Mouse (Mus musculus) lung, embryonic 14.5 days (tissue): ENCODE measurements at regions not wholly inside any gene's neighbourhood (a gene's known extent, or its start where the extent isn't known, plus 50 kb on each side); places are given as distances from the start of the nearest gene placed in this dataset.

Experiments
- ATAC-seq: fragments of 200-750 bp; cut with Nextera tagmentation; 2 replicates; pipeline ENCODE4 v1.8.0; 2017; ENCODE audit warnings: mild to moderate bottlenecking, moderate TSS enrichment, moderate library complexity; ENCODE audit not compliant: insufficient read depth
- DNase-seq: peaks from one replicate; pipeline ENCODE4 v3.0.0-alpha.2; 2015
- H3K27ac ChIP-seq: fragments of 300-500 bp; sonication (generic); 2 replicates; pipeline ENCODE4 v1.5.1; 2014; ENCODE audit warnings: low read depth, mild to moderate bottlenecking, moderate library complexity
- H3K27me3 ChIP-seq: fragments of 300-500 bp; sonication (generic); 2 replicates; pipeline ENCODE4 v1.6.1; 2014; ENCODE audit warnings: low read length, control low read depth; ENCODE audit not compliant: insufficient read depth
- H3K36me3 ChIP-seq: fragments of 300-500 bp; sonication (generic); 2 replicates; pipeline ENCODE4 v1.6.1; 2014; ENCODE audit warnings: control low read depth; ENCODE audit not compliant: insufficient read depth
- H3K4me1 ChIP-seq: fragments of 300-500 bp; sonication (generic); 2 replicates; pipeline ENCODE4 v1.6.1; 2014; ENCODE audit warnings: antibody characterized with exemption, control low read depth; ENCODE audit not compliant: insufficient read depth
- H3K4me2 ChIP-seq: fragments of 300-500 bp; sonication (generic); 2 replicates; pipeline ENCODE4 v1.6.1; 2014; ENCODE audit warnings: mild to moderate bottlenecking
- H3K4me3 ChIP-seq: fragments of 300-500 bp; sonication (generic); 2 replicates; pipeline ENCODE4 v1.5.1; 2014; ENCODE audit warnings: low read depth, low read length
- H3K9ac ChIP-seq: fragments of 300-500 bp; sonication (generic); 2 replicates; pipeline ENCODE4 v1.6.1; 2014
- H3K9me3 ChIP-seq: fragments of 300-500 bp; sonication (generic); 2 replicates; pipeline ENCODE4 v1.6.1; 2016; ENCODE audit warnings: low read depth, low read length, control low read depth
- CTCF ChIP-seq: IDR thresholded peaks from 2 replicates; pipeline ENCODE4 v1.5.1; 2016; ENCODE audit warnings: antibody characterized with exemption, low read depth
- WGBS: fragments of 180-500 bp; shearing (Covaris S2); extraction: QIAGEN DNeasy Blood & Tissue Kit; methylation state at CpG from one replicate; pipeline ENCODE4 v1.1.7; 2014; 5-methylcytosine and 5-hydroxymethylcytosine counted together

GRCm38 (mm10) chr8:41956878-41957277 lies 540.0 kb upstream of the Frg1 start:
- Histone ChIP-seq H3K4me2 (no peak overlapping the region), H3K36me3 (no peaks in the 10 kb centered on the region), H3K4me3 (no peak overlapping the region), H3K9ac (no peak overlapping the region), H3K27me3 (no peaks in the 10 kb centered on the region), H3K27ac (no peak overlapping the region), H3K4me1 (no peaks in the 10 kb centered on the region), H3K9me3 (no peaks in the 10 kb centered on the region)
- DNase-seq (no peak), ATAC-seq (no peak)
- 81% methylated on average over 1 of the region's 1 CpGs for WGBS
- no peak for TF ChIP-seq CTCF

- Histone ChIP-seq H3K4me3 (no peak overlapping the region), H3K9ac (no peak overlapping the region), H3K4me2 (no peak overlapping the region), H3K27me3 (no peaks in the 10 kb centered on the region), H3K9me3 (no peaks in the 10 kb centered on the region), H3K4me1 (no peaks in the 10 kb centered on the region), H3K27ac (no peak overlapping the region), H3K36me3 (no peaks in the 10 kb centered on the region)
- 63% methylated on average over 1 of the region's 1 CpGs for WGBS
- ATAC-seq (no peak), DNase-seq (no peak)
- TF ChIP-seq CTCF, result no peak
Observed at GRCm38 (mm10) chr8:41950736-41951135, 533.9 kb upstream of the Frg1 start.

DNA sequence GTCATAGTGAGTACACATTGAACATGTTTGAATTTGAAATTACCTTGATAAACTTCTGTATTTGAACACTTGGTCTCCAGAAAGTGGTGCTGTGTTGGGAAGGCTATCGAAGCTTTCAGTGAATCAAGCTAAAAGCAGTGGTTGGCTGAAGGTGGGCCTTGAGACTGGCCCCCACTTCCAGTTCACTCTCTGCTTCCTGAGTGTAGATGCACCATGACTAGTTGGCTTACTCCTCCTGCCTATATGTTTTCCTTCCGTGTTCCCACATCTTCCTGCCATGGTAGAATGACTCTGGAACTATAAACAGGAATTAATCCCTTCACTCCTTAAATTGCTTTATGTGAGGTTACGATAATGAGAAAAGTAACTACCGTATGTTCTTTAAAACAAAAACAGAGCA lies 522.4 kb upstream of the Frg1 start:
- Histone ChIP-seq H3K27ac (no peak overlapping the region), H3K4me2 (no peak overlapping the region), H3K36me3 (no peaks in the 10 kb centered on the region), H3K9me3 (no peaks in the 10 kb centered on the region), H3K9ac (no peak overlapping the region), H3K4me1 (no peaks in the 10 kb centered on the region), H3K4me3 (no peak overlapping the region), H3K27me3 (no peaks in the 10 kb centered on the region)
- no peak for TF ChIP-seq CTCF
- 81% methylated on average over 4 of the region's 4 CpGs for WGBS
- ATAC-seq, result no peak
- DNase-seq, result no peak

GRCm38 (mm10) chr8:41921106-41921505 lies 504.2 kb upstream of the Frg1 start:
- Histone ChIP-seq H3K4me1 (no peaks in the 10 kb centered on the region), H3K9me3 (no peaks in the 10 kb centered on the region), H3K27me3 (no peaks in the 10 kb centered on the region), H3K27ac (no peak overlapping the region), H3K4me2 (no peak overlapping the region), H3K36me3 (no peaks in the 10 kb centered on the region), H3K4me3 (no peak overlapping the region), H3K9ac (no peak overlapping the region)
- ATAC-seq (no peak), DNase-seq (no peak)
- WGBS, result 65% methylated on average over 7 of the region's 7 CpGs
- TF ChIP-seq CTCF, result no peak

- no peak overlapping the region for H3K9ac ChIP-seq
- no peaks in the 10 kb centered on the region for H3K4me1 ChIP-seq
- H3K9me3 ChIP-seq, result no peaks in the 10 kb centered on the region
- WGBS, result 90% methylated on average over 3 of the region's 3 CpGs
- H3K4me2 ChIP-seq, result no peak overlapping the region
- no peak for ATAC-seq
- no peak for DNase-seq
- H3K27me3 ChIP-seq, result no peaks in the 10 kb centered on the region
- no peaks in the 10 kb centered on the region for H3K36me3 ChIP-seq
- TF ChIP-seq CTCF, result no peak
- no peak overlapping the region for H3K4me3 ChIP-seq
- no peak overlapping the region for H3K27ac ChIP-seq
Observed at GRCm38 (mm10) chr8:41920536-41920935, 503.7 kb upstream of the Frg1 start.

DNA sequence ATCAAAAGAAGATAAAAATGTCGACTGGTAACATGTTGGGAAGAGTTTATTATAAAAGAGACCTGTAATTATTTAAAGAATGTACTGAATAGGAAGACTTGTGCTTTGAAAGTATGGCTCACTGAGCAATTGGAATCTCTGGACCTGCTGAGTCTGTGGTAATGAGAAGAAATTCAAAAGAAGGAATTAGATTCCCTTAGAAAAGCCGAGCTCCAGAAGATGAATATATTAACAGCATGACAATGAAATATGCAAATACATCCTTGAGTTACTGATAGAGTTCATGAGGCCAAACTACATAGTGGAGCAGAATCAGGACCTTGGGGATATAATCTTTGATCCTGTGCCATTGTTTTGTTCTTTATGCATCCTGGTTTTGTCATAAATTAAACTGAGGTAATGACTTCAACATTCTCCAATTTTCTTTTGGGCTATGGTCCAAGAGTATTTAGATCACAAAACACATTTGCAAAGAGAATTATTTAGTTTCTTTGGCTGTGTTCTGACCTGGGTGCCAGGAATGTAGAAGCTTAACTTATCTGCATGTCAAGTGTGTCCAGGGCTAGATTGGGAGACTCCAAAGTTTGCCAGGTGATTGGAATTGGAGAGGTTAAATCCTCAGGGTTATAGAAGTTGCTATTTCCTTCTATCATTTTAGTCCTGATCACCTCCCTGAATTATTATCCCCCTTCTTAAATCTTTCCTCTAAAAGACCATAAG lies 461.3 kb upstream of the Frg1 start:
- Histone ChIP-seq H3K9ac (no peak overlapping the region), H3K27me3 (no peaks in the 10 kb centered on the region), H3K36me3 (no peaks in the 10 kb centered on the region), H3K9me3 (no peaks in the 10 kb centered on the region), H3K4me2 (no peak overlapping the region), H3K4me3 (no peak overlapping the region), H3K4me1 (no peaks in the 10 kb centered on the region), H3K27ac (no peak overlapping the region)
- no peak for TF ChIP-seq CTCF
- DNase-seq (no peak), ATAC-seq (no peak)
- WGBS, result 54% methylated on average over 2 of the region's 2 CpGs

DNA sequence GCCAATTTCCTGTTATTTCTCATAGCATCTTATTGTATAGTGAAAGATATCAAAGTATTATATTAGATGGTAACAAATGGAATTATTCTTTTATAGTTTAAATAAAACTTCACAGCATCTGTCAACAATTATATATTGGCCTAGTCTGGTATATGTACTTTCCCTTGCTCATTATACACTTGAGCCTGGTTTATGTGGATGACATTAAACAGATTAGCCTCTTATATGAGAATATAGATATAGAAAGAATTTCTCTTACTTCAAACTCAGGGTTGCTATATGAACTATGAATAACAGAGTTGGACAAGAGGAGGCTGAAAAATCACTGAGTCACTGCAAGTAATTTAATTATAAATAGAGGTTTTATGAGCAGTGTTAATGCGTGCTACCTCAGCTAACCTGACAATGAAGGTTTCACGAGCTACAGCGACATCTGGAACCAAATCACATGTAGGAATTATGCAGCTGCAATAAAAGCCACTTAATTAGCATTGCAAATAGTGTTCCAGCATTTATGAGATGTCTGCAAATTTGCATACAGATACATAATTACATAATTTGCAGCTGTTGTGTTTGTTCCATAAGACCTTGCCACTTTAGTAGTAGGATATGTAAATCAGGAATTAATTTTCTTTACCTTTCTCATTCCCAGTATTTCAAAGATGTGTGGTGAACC lies 452.9 kb upstream of the Frg1 start:
- Histone ChIP-seq H3K4me2 (no peak overlapping the region), H3K27ac (no peak overlapping the region), H3K4me3 (no peak overlapping the region), H3K36me3 (no peaks in the 10 kb centered on the region), H3K4me1 (no peaks in the 10 kb centered on the region), H3K27me3 (no peaks in the 10 kb centered on the region), H3K9me3 (no peaks in the 10 kb centered on the region), H3K9ac (no peak overlapping the region)
- no peak for ATAC-seq
- TF ChIP-seq CTCF, result no peak
- no peak for DNase-seq
- 84% methylated on average over 3 of the region's 3 CpGs for WGBS
